Mouse (Mus musculus) Patski (cell line): Measurements from ENCODE around the gene Pdhx. TPM values are rescaled to one million over a fixed set of nuclear protein-coding genes. Genes with fewer than 3 reads are reported as not detected.
A peak's percentile ranks its signal among the peaks of the same experiment; 100 is the strongest.

Experiments
- ATAC-seq: fragments of 100-300 bp; one replicate; pipeline ENCODE4 v1.8.0; 2021
- CTCF ChIA-PET: fragments of 350-600 bp; sonication (Branson Sonifier 250); formaldehyde crosslinking; loops from one replicate; lab custom pipeline; 2022; ENCODE audit warnings: inconsistent platforms; lab: Charles Lee
- POLR2A ChIA-PET: fragments of 350-600 bp; sonication (Branson Sonifier 250); formaldehyde crosslinking; loops from one replicate; lab custom pipeline; 2022; ENCODE audit warnings: antibody characterized with exemption, inconsistent platforms; lab: Charles Lee
- DNase-seq: peaks from one replicate; pipeline ENCODE4 v3.0.0-alpha.2; 2011; ENCODE audit warnings: low read depth, low spot score
- H3K27me3 ChIP-seq: fragments of 371-371 bp; one replicate; pipeline ENCODE4 v1.5.1; 2021
- CTCF ChIP-seq: fragments of 100-300 bp; IDR thresholded peaks from one replicate; pipeline ENCODE4 v1.5.1; 2021
- in situ Hi-C: fragments of 300-500 bp; cut with MboI; formaldehyde crosslinking; loops from 3 replicates; pipeline ENCODE4 v1.11.1; 2018; ENCODE audit warnings: low pct_unique_long_range_greater_than_20kb, mixed read lengths
- polyA plus RNA-seq: library from polyadenylated mRNA; unstranded; gene quantifications from one replicate; pipeline ENCODE4 v1.2.3, GENCODE M21; 2021

Gene Pdhx
- polyA plus RNA-seq, 1 experiment from 2014 or later = 43.4 TPM

DNA sequence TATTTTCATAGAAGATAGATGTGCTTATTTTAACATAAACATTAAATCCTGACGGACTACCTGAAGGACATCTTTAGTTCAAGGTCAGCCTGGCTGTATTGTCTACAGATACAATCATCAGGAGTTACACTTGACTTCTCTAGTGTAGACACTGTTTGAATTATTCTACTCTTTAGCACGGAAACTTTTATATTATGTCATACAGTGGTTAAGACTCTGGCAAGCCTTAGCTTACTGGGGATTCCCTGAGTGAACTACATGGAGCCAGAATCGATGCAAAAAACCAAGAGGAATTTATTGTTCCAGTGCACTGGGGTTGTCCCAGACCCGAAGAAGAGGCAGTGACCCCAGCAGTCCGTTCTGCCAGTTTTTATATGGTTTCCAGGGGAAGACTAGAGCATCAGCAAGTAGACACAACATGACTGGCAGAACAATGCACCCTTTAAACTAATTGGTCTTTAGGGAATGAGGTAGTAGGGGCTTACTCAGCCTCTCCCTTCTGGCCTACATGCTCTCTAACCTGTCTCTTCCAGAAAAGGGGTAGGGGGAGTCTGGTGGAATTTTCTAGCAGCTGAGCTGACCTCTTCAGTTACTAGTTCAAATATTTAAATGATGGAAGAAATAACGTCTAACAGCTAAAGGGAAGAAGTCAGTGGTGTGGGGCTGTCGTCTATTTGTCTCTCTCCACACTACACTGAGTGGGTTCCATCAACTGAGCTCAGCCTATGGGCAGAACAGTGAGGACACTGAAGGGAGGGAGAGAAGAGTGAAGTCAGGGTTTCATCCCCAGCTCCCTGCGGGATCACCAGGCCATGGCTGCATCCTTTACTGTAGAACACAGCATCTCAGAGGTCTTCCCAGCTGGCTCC is 6.4 kb downstream of the Pdhx start:
- DNase-seq (no peak), ATAC-seq (no peak)
- CTCF ChIA-PET = interaction anchor here (1.4 to 1.7 kb wide), 3 partner anchors 13 to 28 kb away, joined by 4 to 6 read pairs (median 5); no protein-coding TSS in a partner anchor
- no peak for TF ChIP-seq CTCF
- in situ Hi-C loops = loop anchor here (25.0 kb wide), 1 partner anchor 1155 kb away; no protein-coding TSS in a partner anchor
- no peaks in the 10 kb centered on the region for H3K27me3 ChIP-seq
- POLR2A ChIA-PET = no interaction called here

DNA sequence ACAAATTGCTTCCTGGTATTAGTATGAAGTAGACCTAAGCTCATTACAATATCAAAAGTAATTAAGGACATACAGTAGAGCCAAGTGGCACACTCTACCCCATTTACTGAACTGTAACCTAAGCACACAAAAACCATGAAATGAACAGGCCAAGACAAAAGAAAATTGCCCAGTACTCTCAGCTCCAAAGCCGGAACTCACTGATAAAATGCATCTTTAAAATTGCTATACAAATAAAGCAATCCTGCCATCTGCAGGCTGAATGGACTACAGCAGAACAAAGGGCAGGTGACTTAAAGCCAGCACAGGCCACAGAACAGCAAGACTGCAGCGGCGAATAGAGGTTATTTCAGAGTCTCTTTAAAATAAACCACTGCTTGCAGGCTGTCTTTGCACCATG is 10.4 kb downstream of the Pdhx start:
- DNase-seq = no peak
- ChIA-PET CTCF (interaction anchor here (0.7 to 2.6 kb wide), 7 partner anchors 10 to 481 kb away, joined by 3 to 10 read pairs (median 3); partner anchors contain the start of genes Apip and Pdhx), POLR2A (no interaction called here)
- no peak for ATAC-seq
- in situ Hi-C loops = loop anchor here (25.0 kb wide), 1 partner anchor 1151 kb away; no protein-coding TSS in a partner anchor
- peak; percentile 83 for TF ChIP-seq CTCF
- no peaks in the 10 kb centered on the region for H3K27me3 ChIP-seq

DNA sequence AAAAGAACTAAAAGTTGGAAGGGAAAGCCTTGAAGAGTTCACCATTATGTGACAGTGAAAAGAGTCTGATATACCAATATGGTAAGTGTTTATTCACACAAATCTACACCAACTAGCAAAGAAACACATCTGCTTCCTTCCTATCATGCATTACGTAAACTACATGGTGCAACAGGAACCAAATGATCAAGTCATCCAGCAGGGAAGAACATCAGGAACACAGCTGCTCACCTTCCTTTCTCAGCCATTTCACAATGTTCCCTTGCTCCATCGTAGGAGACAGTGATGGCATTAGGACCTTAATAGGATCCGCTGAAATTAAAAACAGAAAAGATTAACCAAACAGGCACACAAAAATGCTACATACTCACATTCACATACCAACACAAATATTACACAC is 15.0 kb downstream of the Pdhx start:
- DNase-seq (no peak), ATAC-seq (no peak)
- POLR2A ChIA-PET = no interaction called here
- no peaks in the 10 kb centered on the region for H3K27me3 ChIP-seq
- CTCF ChIA-PET = no interaction called here
- in situ Hi-C loops = loop anchor here (25.0 kb wide), 1 partner anchor 1146 kb away; no protein-coding TSS in a partner anchor
- TF ChIP-seq CTCF = no peak

DNA sequence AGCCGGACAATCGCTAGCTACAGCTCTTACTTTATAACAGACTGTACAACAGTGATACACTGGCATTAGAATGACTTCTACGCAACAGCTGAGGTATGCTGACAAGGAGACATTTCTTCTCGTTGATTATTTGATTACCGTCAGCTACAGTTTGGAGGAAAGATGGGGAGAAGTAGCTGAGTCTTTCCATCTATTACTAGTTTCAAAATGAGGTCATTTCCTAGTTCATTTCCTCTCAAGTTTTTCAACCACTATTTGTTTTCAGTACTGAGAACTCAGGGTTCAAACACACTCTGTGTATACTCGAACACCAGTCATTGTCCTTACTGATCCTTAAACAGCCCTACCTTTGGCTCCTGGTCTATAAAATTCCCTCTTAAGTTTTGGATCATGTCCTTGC is 17.5 kb downstream of the Pdhx start:
- ATAC-seq (no peak), DNase-seq (no peak)
- no peak for TF ChIP-seq CTCF
- ChIA-PET CTCF (no interaction called here), POLR2A (no interaction called here)
- H3K27me3 ChIP-seq = no peaks in the 10 kb centered on the region
- in situ Hi-C loops = loop anchor here (25.0 kb wide), 1 partner anchor 1144 kb away; no protein-coding TSS in a partner anchor

DNA sequence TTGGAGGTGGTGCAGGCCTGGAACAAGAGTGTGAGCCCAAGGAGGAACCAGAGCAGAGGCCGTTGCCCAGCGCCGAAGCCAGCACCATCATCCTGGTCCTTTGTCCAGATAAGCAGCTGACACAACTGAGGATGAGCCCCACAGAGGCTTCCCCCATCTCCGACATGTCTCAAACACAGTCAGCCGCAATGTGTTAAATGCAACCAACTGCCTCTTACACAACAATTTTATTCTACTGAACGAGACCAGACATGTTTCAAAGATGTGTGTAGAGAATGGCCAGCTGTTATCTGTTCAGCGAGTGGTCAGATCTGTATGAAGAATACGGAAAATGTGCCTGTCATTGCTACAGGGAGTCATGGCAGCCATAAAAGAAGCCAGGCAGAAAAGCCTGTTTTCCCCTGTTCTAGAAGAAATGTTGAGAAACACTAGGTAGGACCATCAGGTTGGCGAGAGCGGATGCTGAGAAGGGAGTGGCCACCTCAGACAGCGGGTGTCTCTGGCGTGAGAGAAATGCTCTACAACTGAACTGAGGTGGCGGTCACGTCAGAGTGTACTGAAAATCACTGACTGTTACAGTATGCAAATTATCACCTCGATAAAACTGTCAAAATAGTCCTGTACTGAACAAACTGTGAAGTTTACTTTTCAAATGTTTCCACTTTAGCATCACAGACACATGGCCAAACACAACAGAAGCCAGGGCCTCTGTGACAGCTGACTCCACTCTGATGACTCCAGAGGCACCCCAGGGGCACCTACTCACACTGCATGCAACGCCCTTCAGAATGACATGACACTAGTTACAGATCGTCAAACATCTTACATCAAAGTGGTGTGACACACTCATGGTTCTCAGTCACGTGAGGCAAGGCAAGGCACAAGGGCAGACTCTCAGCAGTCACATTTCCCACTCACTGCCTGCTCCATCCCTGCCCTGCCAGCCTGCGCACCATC is 21.1 kb downstream of the Pdhx start:
- no peak for DNase-seq
- no peak for TF ChIP-seq CTCF
- in situ Hi-C loops = loop anchor here (25.0 kb wide), 1 partner anchor 1140 kb away; no protein-coding TSS in a partner anchor
- no peak for ATAC-seq
- CTCF ChIA-PET = interaction anchor here (1.5 kb wide), 1 partner anchor 10 kb away, joined by 4 read pairs; no protein-coding TSS in a partner anchor
- H3K27me3 ChIP-seq = no peaks in the 10 kb centered on the region
- POLR2A ChIA-PET = interaction anchor here (1.1 kb wide), 1 partner anchor 10 kb away, joined by 3 read pairs; no protein-coding TSS in a partner anchor

DNA sequence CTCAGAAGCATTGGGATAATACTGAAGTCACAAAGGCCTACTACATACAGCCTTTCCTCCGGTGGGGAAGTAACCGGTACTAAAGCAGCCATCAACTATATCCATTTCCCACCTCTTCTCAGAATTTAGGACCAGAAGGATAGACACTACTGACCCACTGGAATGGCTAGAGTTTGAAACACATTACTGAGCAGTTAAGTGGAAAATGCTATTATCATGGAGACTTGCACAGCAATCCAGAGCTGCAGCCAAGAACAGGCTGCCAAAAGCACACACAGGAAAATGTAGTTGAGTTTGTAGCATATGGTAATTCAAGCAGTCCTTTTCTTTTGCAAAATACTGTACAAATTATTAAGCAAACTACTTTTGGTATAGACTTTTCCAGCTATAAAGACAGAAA is 28.0 kb downstream of the Pdhx start:
- no peak for DNase-seq
- POLR2A ChIA-PET = no interaction called here
- in situ Hi-C loops = no loop called here
- H3K27me3 ChIP-seq = no peaks in the 10 kb centered on the region
- CTCF ChIA-PET = no interaction called here
- TF ChIP-seq CTCF = no peak
- no peak for ATAC-seq

DNA sequence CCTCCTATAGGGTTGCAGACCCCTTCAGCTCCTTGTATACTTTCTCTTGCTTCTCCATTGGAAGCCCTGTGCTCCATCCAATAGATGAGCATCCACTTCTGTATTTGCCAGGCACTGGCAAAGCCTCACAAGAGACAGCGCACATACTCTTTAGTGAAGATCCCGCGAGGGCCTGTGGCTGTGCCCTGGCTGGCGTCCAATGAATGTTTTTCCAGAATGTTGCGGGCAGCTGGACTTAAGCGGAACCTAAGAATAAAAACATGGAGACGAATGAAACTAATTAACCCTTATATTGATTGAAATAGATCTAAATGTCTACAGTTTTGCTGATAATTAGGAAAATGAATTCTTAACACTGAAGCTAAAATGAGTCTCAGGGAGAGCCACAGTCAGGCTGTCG is 32.4 kb downstream of the Pdhx start:
- CTCF ChIA-PET = no interaction called here

DNA sequence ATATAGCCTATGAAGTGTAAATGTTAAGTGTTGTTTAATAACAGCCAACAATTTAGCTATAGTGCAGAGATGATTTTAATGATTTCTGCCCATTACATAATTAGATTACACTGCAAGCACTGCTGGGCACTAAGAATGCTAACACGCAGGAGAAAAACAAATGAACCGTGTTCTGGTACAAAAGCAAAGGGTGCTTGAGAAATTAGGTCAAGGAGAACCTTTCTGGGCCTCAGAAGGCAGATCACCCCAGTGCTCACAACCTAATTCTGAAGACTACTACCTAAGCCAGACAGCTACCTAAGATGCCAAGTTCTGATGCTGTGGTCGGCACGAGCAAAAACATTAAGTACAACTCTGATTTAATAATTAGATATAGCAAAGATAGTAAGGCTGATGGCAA is 35.5 kb downstream of the Pdhx start:
- no peak for TF ChIP-seq CTCF
- ATAC-seq (no peak), DNase-seq (no peak)
- ChIA-PET POLR2A (no interaction called here), CTCF (interaction anchor here (1.4 kb wide), 1 partner anchor 47 kb away, joined by 5 read pairs; no protein-coding TSS in a partner anchor)
- H3K27me3 ChIP-seq = no peaks in the 10 kb centered on the region
- in situ Hi-C loops = no loop called here

More for the DNA sequence above, 32.4 kb downstream of the Pdhx start:
- POLR2A ChIA-PET = no interaction called here
- no peak for TF ChIP-seq CTCF
- no peak for ATAC-seq
- H3K27me3 ChIP-seq = no peaks in the 10 kb centered on the region
- in situ Hi-C loops = no loop called here
- no peak for DNase-seq

DNA sequence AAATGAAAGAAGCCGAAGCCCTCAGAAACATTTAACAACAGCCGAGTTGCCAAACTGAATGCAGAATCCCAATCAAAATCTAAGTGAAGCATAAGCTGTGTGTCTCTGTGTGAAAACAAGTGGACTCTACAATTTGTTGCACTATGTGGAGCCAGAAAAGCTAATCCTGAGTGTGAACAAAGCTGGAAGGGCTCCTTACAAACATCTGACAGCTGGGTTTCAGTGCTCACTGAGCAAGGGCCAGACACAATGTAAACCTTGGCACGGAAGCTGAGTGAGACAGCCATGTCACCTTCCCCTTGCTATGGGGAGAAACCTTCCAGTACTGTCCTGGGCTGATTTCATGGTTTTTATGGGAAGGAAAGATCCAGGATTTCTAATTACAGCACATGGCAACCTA is 50.6 kb downstream of the Pdhx start:
- ChIA-PET CTCF (interaction anchor here (1.3 kb wide), 1 partner anchor 195 kb away, joined by 4 read pairs; no protein-coding TSS in a partner anchor), POLR2A (no interaction called here)
- no peaks in the 10 kb centered on the region for H3K27me3 ChIP-seq
- in situ Hi-C loops = no loop called here
- TF ChIP-seq CTCF = no peak
- no peak for DNase-seq
- no peak for ATAC-seq
